Mouse (Mus musculus) thymus, adult 2 months (tissue): ENCODE results near the gene Sh2d1b1.

ENCODE experiments used
- CTCF ChIP-seq: fragments of 200-500 bp; IDR thresholded peaks from 2 replicates; pipeline ENCODE4 v1.5.1; 2012; ENCODE audit warnings: mild to moderate bottlenecking, control low read depth, low read length, moderate library complexity, borderline replicate concordance; ENCODE audit not compliant: control insufficient read depth, poor library complexity, insufficient read depth; ENCODE audit errors: extremely low read depth
- POLR2A ChIP-seq: fragments of 200-500 bp; IDR thresholded peaks from 2 replicates; pipeline ENCODE4 v1.6.1; 2012; ENCODE audit warnings: mild to moderate bottlenecking, low read length, control low read depth, moderate library complexity; ENCODE audit not compliant: control insufficient read depth, poor library complexity, insufficient read depth; ENCODE audit errors: extremely low read depth

GRCm38 (mm10) chr1:170305002-170305401 lies 27.9 kb downstream of the Sh2d1b1 start:
- TF ChIP-seq CTCF (no peak), POLR2A (no peak)
